Mouse (Mus musculus): ENCODE results near the gene Fam222b. TPM values are rescaled to one million over a fixed set of nuclear protein-coding genes. Genes with fewer than 3 reads are reported as not detected.

Fam222b gene
- total RNA-seq, 2 experiments from 2014 or later, result 28.8 to 29.9 TPM

GRCm38 (mm10) chr11:78188331-78189233, 94.1 kb downstream of the Fam222b start, which contains the start of gene Rab34:
TSS of gene Rab34 (plus strand) at chr11:78188430.
- DNase-seq (ENCODE audit: low spot score in 2 of 2), result peak; percentile 75 to 82
- intact Hi-C loops (cut with DNase I), result no loop called here

- intact Hi-C loops (cut with DNase I), result no loop called here
- peak; percentile 79 to 89 for DNase-seq (ENCODE audit: low spot score in 2 of 2)
These were observed 95.0 kb downstream of the Fam222b start for GRCm38 (mm10) chr11:78189234-78190040.

GRCm38 (mm10) chr11:78190041-78190440, 95.6 kb downstream of the Fam222b start:
- no peak for DNase-seq (ENCODE audit: low spot score in 2 of 2)
- intact Hi-C loops (cut with DNase I), result no loop called here

GRCm38 (mm10) chr11:78193113-78193512, 98.7 kb downstream of the Fam222b start, which contains the start of gene Proca1:
TSS of gene Proca1 (plus strand) at chr11:78193392.
- DNase-seq (ENCODE audit: low spot score in 2 of 2), result no peak
- intact Hi-C loops (cut with DNase I), result no loop called here

GRCm38 (mm10) chr11:78194411-78195100, 100.1 kb downstream of the Fam222b start:
- intact Hi-C loops (cut with DNase I), result no loop called here
- no peak for DNase-seq (ENCODE audit: low spot score in 2 of 2)

GRCm38 (mm10) chr11:78195101-78195863, 100.8 kb downstream of the Fam222b start:
- no peak for DNase-seq (ENCODE audit: low spot score in 2 of 2)
- intact Hi-C loops (cut with DNase I), result no loop called here

GRCm38 (mm10) chr11:78202372-78202771, 107.9 kb downstream of the Fam222b start:
- no peak for DNase-seq (ENCODE audit: low spot score in 2 of 2)
- intact Hi-C loops (cut with DNase I), result no loop called here

- intact Hi-C loops (cut with DNase I), result no loop called here
- no peak for DNase-seq (ENCODE audit: low spot score in 2 of 2)
These were observed 109.8 kb downstream of the Fam222b start for GRCm38 (mm10) chr11:78204287-78204686.

GRCm38 (mm10) chr11:78205361-78206206, 111.1 kb downstream of the Fam222b start:
- DNase-seq (ENCODE audit: low spot score in 2 of 2), result no peak
- intact Hi-C loops (cut with DNase I), result no loop called here

Small RNAs within 50 kb of the gene (microRNA-seq; reads per million reads assigned to microRNA genes)
- gene Mir144, result 15.8 to 57.9 reads per million in 2 experiments
- 0 reads per million in 2 experiments for gene Mir451a
- 0 reads per million in 2 experiments for gene Mir451b
- 1.3 to 3.7 reads per million in 2 experiments for gene Mir7653

Other genes starting within 250 kb of the Fam222b start
- gene Pipox, start 200.6 kb upstream of the Fam222b start, total RNA-seq (2021), result under 1 TPM; 0.18 to 0.70 TPM
- gene Sez6, start 163.9 kb upstream of the Fam222b start, total RNA-seq (2021), result 100 to 1,000 TPM; 153 to 196 TPM
- gene Phf12, start 111.9 kb upstream of the Fam222b start, total RNA-seq (2021), result 10 to 100 TPM; 45.5 to 48.3 TPM
- gene Dhrs13, start 62.4 kb upstream of the Fam222b start, total RNA-seq (2021), result 10 to 100 TPM; 14.8 to 16.4 TPM
- 100 to 1,000 TPM; 118 to 121 TPM for gene Flot2, start 56.7 kb upstream of the Fam222b start, total RNA-seq (2021)
- gene Eral1, start 14.3 kb upstream of the Fam222b start, total RNA-seq (2021), result 10 to 100 TPM; 18.9 to 19.5 TPM
- gene Traf4, start 70.9 kb downstream of the Fam222b start, total RNA-seq (2021), result 10 to 100 TPM; 20.7 to 23.3 TPM
- gene Nek8, start 82.0 kb downstream of the Fam222b start, total RNA-seq (2021), result 1 to 10 TPM; 3.3 to 3.5 TPM
- gene Tlcd1, start 82.1 kb downstream of the Fam222b start, total RNA-seq (2021), result 10 to 100 TPM; 27.4 to 29.6 TPM
- gene Rpl23a, start 88.9 kb downstream of the Fam222b start, total RNA-seq (2021), result 100 to 1,000 TPM; 643 to 660 TPM
- gene Rab34, start 93.8 kb downstream of the Fam222b start, total RNA-seq (2021), result 10 to 100 TPM; 32.6 to 34.5 TPM
- 1 to 10 TPM; 5.1 to 6.7 TPM for gene Proca1, start 98.7 kb downstream of the Fam222b start, total RNA-seq (2021)
- 10 to 100 TPM; 67.7 to 70.3 TPM for gene Sdf2, start 151.1 kb downstream of the Fam222b start, total RNA-seq (2021)
- gene Supt6, start 151.3 kb downstream of the Fam222b start, total RNA-seq (2021), result 10 to 100 TPM; 89.6 to 96.1 TPM
- gene 2610507B11Rik, start 167.1 kb downstream of the Fam222b start, total RNA-seq (2021), result 100 to 1,000 TPM; 171 to 187 TPM
- gene BC030499, start 196.2 kb downstream of the Fam222b start, total RNA-seq (2021), result 1 to 10 TPM; 6.4 to 9.3 TPM
- 1 to 10 TPM; 5.0 to 8.4 TPM for gene Spag5, start 206.9 kb downstream of the Fam222b start, total RNA-seq (2021)
- gene Aldoc, start 228.3 kb downstream of the Fam222b start, total RNA-seq (2021), result 100 to 1,000 TPM; 532 to 560 TPM
- 10 to 100 TPM; 81.1 to 81.3 TPM for gene Pigs, start 233.8 kb downstream of the Fam222b start, total RNA-seq (2021)
- gene Unc119, start 248.8 kb downstream of the Fam222b start, total RNA-seq (2021), result 10 to 100 TPM; 28.2 to 30.6 TPM

Data from left cerebral cortex, postnatal 14 days (tissue).